Mouse (Mus musculus) urinary bladder, adult 2 months (tissue): ENCODE measurements around the gene Nhej1. TPM values are rescaled to one million over a fixed set of nuclear protein-coding genes. Genes with fewer than 3 reads are reported as not detected.
A peak's percentile ranks its signal among the peaks of the same experiment; 100 is the strongest.

Source experiments
- DNase-seq: peaks from one replicate; pipeline ENCODE4 v3.0.0; 2022; ENCODE audit warnings: low spot score
- polyA plus RNA-seq: library from polyadenylated mRNA; depleted of rRNA; stranded (reverse); fragments of >200 nt; gene quantifications from 2 replicates; pipeline ENCODE4 v1.2.3, GENCODE M21; 2012

Nhej1 gene
- polyA plus RNA-seq, 1 experiment, result 4.3 TPM

- DNase-seq, result no peak
Measured at GRCm38 (mm10) chr1:75128641-75129040, 3.6 kb upstream of the Nhej1 start.

GRCm38 (mm10) chr1:75125418-75125817 lies 418 bp upstream of the Nhej1 start:
- no peak for DNase-seq

DNA sequence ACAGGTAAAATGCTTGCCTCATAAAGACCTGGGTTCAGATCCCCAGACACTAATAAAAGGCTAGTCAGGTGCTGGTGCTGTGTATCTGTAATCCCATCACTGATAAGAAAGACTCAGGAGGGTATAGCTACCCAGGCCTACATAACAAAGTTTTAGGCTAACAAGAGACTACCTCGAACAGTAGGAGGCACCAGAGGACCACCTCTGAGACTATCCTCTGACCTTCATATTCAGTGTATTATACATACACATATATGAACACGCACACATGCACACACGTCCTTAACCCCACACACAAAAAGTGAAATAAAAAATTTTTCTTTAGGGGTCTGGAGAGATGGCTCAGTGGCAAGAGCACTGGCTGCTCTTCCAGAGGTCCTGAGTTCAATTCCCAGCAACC lies 2.8 kb downstream of the Nhej1 start:
- DNase-seq, result no peak

GRCm38 (mm10) chr1:75052091-75052490 lies 72.9 kb downstream of the Nhej1 start:
- DNase-seq, result no peak

DNA sequence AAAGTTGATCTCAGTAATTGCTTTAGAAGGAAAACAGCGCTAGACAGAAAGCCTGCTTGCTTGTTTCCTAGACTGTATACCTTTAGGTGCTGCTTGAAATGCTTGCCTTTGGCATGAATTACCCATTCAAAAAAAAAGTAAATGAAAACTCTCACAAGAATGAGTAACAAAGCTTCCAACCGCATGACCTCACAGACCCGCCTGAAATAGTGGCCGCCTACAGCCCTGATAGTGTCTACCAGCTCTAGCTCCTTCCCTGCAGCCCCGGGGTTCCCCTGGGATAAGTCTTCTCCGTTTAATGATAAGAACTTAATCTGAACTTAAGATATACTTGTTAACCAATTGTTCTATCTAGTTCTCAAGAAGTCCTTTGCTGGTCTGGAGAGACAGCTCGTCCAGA lies 73.6 kb downstream of the Nhej1 start:
- DNase-seq, result no peak

- DNase-seq, result no peak
Measured at GRCm38 (mm10) chr1:75048571-75048970, 76.4 kb downstream of the Nhej1 start.

- no peak for DNase-seq
Measured at GRCm38 (mm10) chr1:75048041-75048440, 77.0 kb downstream of the Nhej1 start.

- no peak for DNase-seq
Measured at GRCm38 (mm10) chr1:75040429-75040828, 84.6 kb downstream of the Nhej1 start.

DNA sequence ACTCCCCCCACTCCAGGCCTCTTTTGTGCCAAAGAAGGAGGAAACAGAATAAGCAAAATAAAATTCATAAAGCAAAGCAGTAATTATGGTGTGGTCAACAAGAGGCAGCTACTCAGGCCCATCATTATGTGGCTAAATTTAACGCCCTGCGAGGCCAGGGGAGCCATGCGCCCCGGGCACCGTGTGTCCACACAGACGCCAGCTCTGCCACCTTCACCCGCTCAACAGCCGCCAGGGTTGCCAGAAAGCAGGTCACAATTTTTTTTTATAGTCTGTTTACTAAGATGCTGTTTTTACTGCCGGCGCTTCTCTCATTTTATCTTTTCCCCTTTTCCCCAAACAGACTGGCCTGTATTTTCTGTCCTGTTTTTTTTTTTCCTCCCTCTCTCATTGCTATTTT lies 93.0 kb downstream of the Nhej1 start:
- no peak for DNase-seq

- no peak for DNase-seq
Measured at GRCm38 (mm10) chr1:75027061-75027779, 97.8 kb downstream of the Nhej1 start.

GRCm38 (mm10) chr1:75024419-75025199 lies 100.4 kb downstream of the Nhej1 start:
- DNase-seq, result peak; percentile 28

DNA sequence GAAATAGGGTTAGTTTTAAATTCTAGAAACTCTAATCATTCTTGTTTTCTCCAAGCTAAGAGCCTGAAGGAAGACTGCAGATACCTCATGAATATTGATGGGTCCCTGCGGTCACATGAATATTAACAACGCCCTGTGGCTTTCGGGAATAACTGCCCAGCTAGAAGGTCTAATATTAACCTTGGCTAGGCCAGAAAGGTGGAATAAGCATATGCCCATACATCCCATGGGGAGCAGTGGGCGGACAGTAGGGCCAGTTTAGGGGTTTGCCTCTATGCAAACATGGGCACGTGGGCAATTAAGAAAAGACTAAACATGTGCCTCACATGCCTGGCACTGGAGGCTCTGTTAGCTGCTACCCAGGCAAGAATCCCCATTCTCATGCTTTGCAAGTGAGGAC lies 102.8 kb downstream of the Nhej1 start:
- DNase-seq, result no peak

DNA sequence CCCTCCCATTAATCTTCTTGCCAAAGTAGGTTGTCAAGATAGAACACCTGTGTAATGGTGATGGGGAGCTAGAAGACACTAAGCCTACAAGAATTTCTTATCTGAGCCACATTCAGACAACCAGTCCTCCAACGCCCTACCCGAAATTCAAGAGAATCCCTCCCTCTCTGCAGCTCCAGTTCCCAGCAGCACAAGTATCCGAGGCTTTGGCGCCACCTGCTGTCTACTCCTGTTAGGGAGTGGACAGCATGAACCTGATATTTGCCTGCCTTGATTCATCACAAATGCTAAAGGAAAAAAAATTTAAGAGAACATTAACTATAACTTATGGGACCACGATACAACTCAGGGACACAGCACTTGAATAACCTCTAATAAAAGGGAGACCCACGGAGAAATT lies 108.2 kb downstream of the Nhej1 start:
- peak; percentile 60 for DNase-seq

- no peak for DNase-seq
Measured at GRCm38 (mm10) chr1:75015551-75016265, 109.3 kb downstream of the Nhej1 start.

- no peak for DNase-seq
Measured at GRCm38 (mm10) chr1:75014210-75014845, 110.7 kb downstream of the Nhej1 start.

DNA sequence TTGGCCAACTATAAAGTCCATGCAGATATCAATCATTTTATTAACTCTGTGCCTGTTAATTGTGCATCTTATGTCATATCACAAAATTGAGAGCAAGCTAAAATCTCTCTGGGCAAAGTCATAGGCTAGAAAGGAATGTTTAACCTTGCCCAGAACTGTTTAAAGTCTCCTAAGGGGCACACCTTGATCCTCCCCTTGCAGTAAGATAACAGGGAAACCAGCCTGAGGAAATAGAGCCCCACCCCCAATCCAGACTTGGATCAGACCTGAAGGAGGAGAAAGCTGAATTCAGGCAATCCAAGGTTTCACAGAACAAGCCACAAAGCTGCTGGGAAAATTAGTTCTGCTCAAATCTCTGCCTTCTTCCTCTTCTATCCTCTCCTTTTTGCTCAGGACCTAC lies 114.2 kb downstream of the Nhej1 start:
- DNase-seq, result no peak

GRCm38 (mm10) chr1:75010203-75010602 lies 114.8 kb downstream of the Nhej1 start:
- DNase-seq, result no peak

DNA sequence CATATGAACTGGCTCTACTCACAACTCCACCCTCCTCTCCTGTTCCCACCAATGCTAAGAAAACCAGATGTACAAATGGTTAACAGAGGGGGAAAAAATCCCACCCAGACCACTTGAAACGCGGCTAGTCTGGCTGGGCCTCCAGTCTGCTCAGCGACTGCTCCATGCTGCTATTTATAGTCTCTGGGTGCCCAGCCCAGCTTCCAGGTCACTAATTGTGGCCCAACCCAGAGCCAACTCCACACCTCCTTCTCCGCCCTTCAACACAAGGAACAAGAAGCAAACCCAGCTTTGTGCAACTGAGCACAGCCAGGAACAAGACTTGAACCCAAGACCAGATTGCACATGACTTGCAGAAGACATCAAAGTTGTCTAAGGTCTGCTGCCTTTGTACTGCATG lies 119.0 kb downstream of the Nhej1 start:
- DNase-seq, result no peak

GRCm38 (mm10) chr1:75001183-75001582 lies 123.8 kb downstream of the Nhej1 start:
- no peak for DNase-seq

DNA sequence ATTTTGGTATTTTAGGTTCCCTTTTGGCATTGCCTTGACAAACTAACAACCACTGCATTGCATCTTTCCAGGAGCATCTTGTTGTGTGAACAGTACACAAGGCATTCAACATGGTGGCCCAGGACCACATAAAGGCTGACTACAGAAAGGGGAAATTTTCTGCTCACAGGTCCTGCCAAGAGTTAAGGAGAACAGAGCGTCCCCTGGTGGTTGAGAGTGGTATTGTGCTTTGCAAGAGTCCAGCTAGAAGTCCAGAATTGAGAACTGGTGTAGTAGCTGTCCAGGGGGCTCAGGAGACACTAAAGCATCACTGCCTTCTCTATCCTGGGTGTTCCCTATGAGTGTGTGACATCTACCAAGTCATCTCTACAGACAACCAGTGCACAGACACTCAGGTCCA lies 124.5 kb downstream of the Nhej1 start:
- DNase-seq, result no peak

GRCm38 (mm10) chr1:74999173-74999572 lies 125.8 kb downstream of the Nhej1 start:
- DNase-seq, result no peak

- DNase-seq, result no peak
Measured at GRCm38 (mm10) chr1:74997231-74997630, 127.8 kb downstream of the Nhej1 start.
